Comparison of ENCODE assay signal across 8 mouse cellular contexts in genomic region chr7:132930055-132930454, GRCm38 (mm10). TPM values are rescaled to one million over a fixed set of nuclear protein-coding genes. Genes with fewer than 3 reads are reported as not detected.
DNase-seq lines count a peak whose midpoint lies in the region; ATAC-seq and TF ChIP-seq lines count a peak whose summit lies in the region.

No protein-coding gene starts in this region.

- H3K36me3 ChIP-seq in hindbrain, embryonic 12.5 days = no peaks in the 10 kb centered on the region
- H3K36me3 ChIP-seq in macrophage (ENCODE audit: inconsistent target) = no peaks in the 10 kb centered on the region

- WGBS in hindbrain, embryonic 12.5 days = 92% methylated on average over 5 of the region's 5 CpGs
- whole genome bisulfite sequencing in macrophage (ENCODE audit: missing documents) = 81% methylated on average over 4 of the region's 5 CpGs

- peak overlapping the region; percentile 72 for H3K4me2 ChIP-seq in hindbrain, embryonic 12.5 days (replicated peaks)

- peaks cover 35% of the 10 kb centered on the region for H3K79me2 ChIP-seq in macrophage (ENCODE audit: inconsistent target)

- TF ChIP-seq CTCF in Patski (IDR thresholded peaks at IDR 0.05) = peak; percentile 56

- in situ Hi-C loops in Patski (cut with MboI; ENCODE audit: low pct_unique_long_range_greater_than_20kb) = loop anchor here (5.0 kb wide), 1 partner anchor 37 kb away; no protein-coding TSS in a partner anchor

- H3K9me3 ChIP-seq in hindbrain, embryonic 12.5 days (replicated peaks) = no peaks in the 10 kb centered on the region

- POLR2A ChIA-PET in Patski (lab: Charles Lee) = interaction anchor here (0.6 to 0.9 kb wide), 2 partner anchors 50 to 70 kb away, joined by 3 read pairs; no protein-coding TSS in a partner anchor

- ATAC-seq in Patski = no peak
- no peak for ATAC-seq in hindbrain, embryonic 12.5 days (ENCODE audit: low FRiP score)

- H3K27me3 ChIP-seq in Patski = no peaks in the 10 kb centered on the region
- H3K27me3 ChIP-seq in hindbrain, embryonic 12.5 days = no peaks in the 10 kb centered on the region

- H3K4me1 ChIP-seq in hindbrain, embryonic 12.5 days = peaks cover 12% of the 10 kb centered on the region

- peak; percentile 18 for DNase-seq in kidney, adult 9 months
- no peak for DNase-seq in kidney, postnatal 14 days
- no peak for DNase-seq in Patski (ENCODE audit: low read depth, low spot score)
- no peak for DNase-seq in adrenal gland, adult 2 months
- DNase-seq in spleen, adult 12 weeks (ENCODE audit: low spot score) = no peak
- no peak for DNase-seq in testis, postnatal 14 days (ENCODE audit: low spot score)

- CTCF ChIA-PET in Patski (lab: Charles Lee) = interaction anchor here (1.4 kb wide), 1 partner anchor 25 kb away, joined by 3 read pairs; no protein-coding TSS in a partner anchor

- H3K4me3 ChIP-seq in hindbrain, embryonic 12.5 days = peak overlapping the region; percentile 83
- H3K4me3 ChIP-seq in macrophage (ENCODE audit: inconsistent target) = peak overlapping the region; percentile 72

- peak overlapping the region; percentile 91 for H3K9ac ChIP-seq in hindbrain, embryonic 12.5 days

- no peak overlapping the region for H3K27ac ChIP-seq in hindbrain, embryonic 12.5 days
- H3K27ac ChIP-seq in macrophage = peak overlapping the region; percentile 48; the same call in 1 of the 2 replicates

RNA-seq across cellular contexts. Expression of gene Zranb1, which starts 0.9 kb away (rescaled TPM):
- polyA plus RNA-seq in Patski (2021) (22.9 TPM), macrophage (2018) (10.1 to 17.5 TPM (median 10.4 TPM) in 3 replicates)
- polyA plus RNA-seq in hindbrain, embryonic 12.5 days (2016; fragmentation: Nextera tagmentation; extraction: Ambion mirVana) = 20.0 and 23.0 TPM in 2 replicates
- total RNA-seq in macrophage (2018; cell fraction: chromatin; rRNA removed) = 10 to 100 TPM; 33.1 to 84.5 (median 52.5) TPM
- 10 to 100 TPM in 18 of 26 experiments, 1 to 10 TPM in 8; 8.7 to 15.7 (median 11.4) TPM for total RNA-seq in macrophage (2018; cell fraction: cytosol; rRNA removed)
- total RNA-seq in macrophage (2018; cell fraction: nucleus; rRNA removed) = 10 to 100 TPM; 16.3 to 48.6 (median 31.7) TPM
- total RNA-seq in adrenal gland, adult 2 months (2021) = 10 to 100 TPM; 23.2 to 29.2 TPM
- polyA plus RNA-seq in adrenal gland, adult 2 months (2012; rRNA removed) = 5.0 and 5.3 TPM in 2 replicates
